Mouse (Mus musculus): ENCODE data around the gene Itga4. TPM values are rescaled to one million over a fixed set of nuclear protein-coding genes. Genes with fewer than 3 reads are reported as not detected.

The Itga4 gene
- polyA plus RNA-seq, 1 experiment, result 4.5 TPM

GRCm38 (mm10) chr2:79265665-79266064, 10.4 kb downstream of the Itga4 start:
- DNase-seq (ENCODE audit: extremely low spot score in 1 of 2, low spot score in 1 of 2), result peak in 1 of 2 experiments; percentile 82

GRCm38 (mm10) chr2:79266480-79266879, 11.3 kb downstream of the Itga4 start:
- no peak for DNase-seq (ENCODE audit: extremely low spot score in 1 of 2, low spot score in 1 of 2)

GRCm38 (mm10) chr2:79267181-79267580, 12.0 kb downstream of the Itga4 start:
- no peak for DNase-seq (ENCODE audit: extremely low spot score in 1 of 2, low spot score in 1 of 2)

- no peak for DNase-seq (ENCODE audit: extremely low spot score in 1 of 2, low spot score in 1 of 2)
Measured at GRCm38 (mm10) chr2:79268863-79269262, 13.6 kb downstream of the Itga4 start.

- DNase-seq (ENCODE audit: extremely low spot score in 1 of 2, low spot score in 1 of 2), result no peak
Measured at GRCm38 (mm10) chr2:79270034-79270535, 14.9 kb downstream of the Itga4 start.

- DNase-seq (ENCODE audit: extremely low spot score in 1 of 2, low spot score in 1 of 2), result no peak
Measured at GRCm38 (mm10) chr2:79271838-79272237, 16.6 kb downstream of the Itga4 start.

GRCm38 (mm10) chr2:79278581-79278980, 23.4 kb downstream of the Itga4 start:
- no peak for DNase-seq (ENCODE audit: extremely low spot score in 1 of 2, low spot score in 1 of 2)

- no peak for DNase-seq (ENCODE audit: extremely low spot score in 1 of 2, low spot score in 1 of 2)
Measured at GRCm38 (mm10) chr2:79284206-79284605, 29.0 kb downstream of the Itga4 start.

GRCm38 (mm10) chr2:79290149-79290548, 34.9 kb downstream of the Itga4 start:
- no peak for DNase-seq (ENCODE audit: extremely low spot score in 1 of 2, low spot score in 1 of 2)

- DNase-seq (ENCODE audit: extremely low spot score in 1 of 2, low spot score in 1 of 2), result no peak
Measured at GRCm38 (mm10) chr2:79291922-79292321, 36.7 kb downstream of the Itga4 start.

- peak in 1 of 2 experiments; percentile 27 for DNase-seq (ENCODE audit: extremely low spot score in 1 of 2, low spot score in 1 of 2)
Measured at GRCm38 (mm10) chr2:79292431-79292830, 37.2 kb downstream of the Itga4 start.

- DNase-seq (ENCODE audit: extremely low spot score in 1 of 2, low spot score in 1 of 2), result no peak
Measured at GRCm38 (mm10) chr2:79302398-79302797, 47.2 kb downstream of the Itga4 start.

- peak; percentile 40 to 60 for DNase-seq (ENCODE audit: extremely low spot score in 1 of 2, low spot score in 1 of 2)
Measured at GRCm38 (mm10) chr2:79307549-79307948, 52.3 kb downstream of the Itga4 start.

- peak; percentile 13 to 70 for DNase-seq (ENCODE audit: extremely low spot score in 1 of 2, low spot score in 1 of 2)
Measured at GRCm38 (mm10) chr2:79309454-79310118, 54.4 kb downstream of the Itga4 start.

- no peak for DNase-seq (ENCODE audit: extremely low spot score in 1 of 2, low spot score in 1 of 2)
Measured at GRCm38 (mm10) chr2:79312499-79312898, 57.3 kb downstream of the Itga4 start.

GRCm38 (mm10) chr2:79315108-79315507, 59.9 kb downstream of the Itga4 start:
- DNase-seq (ENCODE audit: extremely low spot score in 1 of 2, low spot score in 1 of 2), result no peak

- no peak for DNase-seq (ENCODE audit: extremely low spot score in 1 of 2, low spot score in 1 of 2)
Measured at GRCm38 (mm10) chr2:79316182-79316880, 61.1 kb downstream of the Itga4 start.

- no peak for DNase-seq (ENCODE audit: extremely low spot score in 1 of 2, low spot score in 1 of 2)
Measured at GRCm38 (mm10) chr2:79328079-79328478, 72.9 kb downstream of the Itga4 start.

GRCm38 (mm10) chr2:79334661-79335060, 79.4 kb downstream of the Itga4 start:
- no peak for DNase-seq (ENCODE audit: extremely low spot score in 1 of 2, low spot score in 1 of 2)

GRCm38 (mm10) chr2:79336141-79336540, 80.9 kb downstream of the Itga4 start:
- DNase-seq (ENCODE audit: extremely low spot score in 1 of 2, low spot score in 1 of 2), result no peak

GRCm38 (mm10) chr2:79339003-79339402, 83.8 kb downstream of the Itga4 start:
- no peak for DNase-seq (ENCODE audit: extremely low spot score in 1 of 2, low spot score in 1 of 2)

GRCm38 (mm10) chr2:79343115-79343514, 87.9 kb downstream of the Itga4 start:
- no peak for DNase-seq (ENCODE audit: extremely low spot score in 1 of 2, low spot score in 1 of 2)
